Mouse (Mus musculus) right cerebral cortex, postnatal 14 days (tissue): ENCODE results near the gene Rrp8.

Experiments used
- DNase-seq: peaks from one replicate; pipeline ENCODE4 v3.0.0; 2022

Gene Rrp8

GRCm38 (mm10) chr7:105685541-105686197 is 51.5 kb downstream of the Rrp8 start:
- no peak for DNase-seq
